Mouse (Mus musculus) MEL (cell line): ENCODE results near the gene Rab26. TPM values are rescaled to one million over a fixed set of nuclear protein-coding genes. Genes with fewer than 3 reads are reported as not detected.
A peak's percentile ranks its signal among the peaks of the same experiment; 100 is the strongest.

Experiments used
- DNase-seq: peaks from one replicate; pipeline ENCODE4 v3.0.0; 2011; ENCODE audit warnings: low read depth, low spot score
- H3K27ac ChIP-seq: 2 replicates; pipeline ENCODE4 v1.5.1; 2012; ENCODE audit warnings: low read depth, mild to moderate bottlenecking, control low read depth, low read length, moderate library complexity; ENCODE audit not compliant: control insufficient read depth
- H3K27me3 ChIP-seq, 2 experiments: fragments of 150-350 bp in 1 of 2; sonication (generic) in 1 of 2; 2 replicates each; pipeline ENCODE4 v1.6.1; 2012; ENCODE audit warnings: low read length in 2 of 2, mild to moderate bottlenecking in 2 of 2, improper control_type of control experiment in 1 of 2, moderate library complexity in 1 of 2; ENCODE audit not compliant: insufficient read depth in 2 of 2, control insufficient read depth in 1 of 2
- H3K36me3 ChIP-seq, 2 experiments: 2 replicates each; pipeline ENCODE4 v1.6.1; 2012 to 2014; ENCODE audit warnings: low read length in 2 of 2, improper control_type of control experiment in 1 of 2, inconsistent platforms in 1 of 2, mild to moderate bottlenecking in 1 of 2; ENCODE audit not compliant: insufficient read depth in 2 of 2, control insufficient read depth in 1 of 2
- H3K4me1 ChIP-seq, 2 experiments: fragments of 150-350 bp in 1 of 2; sonication (generic) in 1 of 2; 2 replicates each; pipeline ENCODE4 v1.6.1; 2012; ENCODE audit warnings: low read length in 2 of 2, improper control_type of control experiment in 1 of 2, mild to moderate bottlenecking in 1 of 2; ENCODE audit not compliant: insufficient read depth in 2 of 2, control insufficient read depth in 1 of 2
- H3K4me3 ChIP-seq, 2 experiments: fragments of 150-350 bp in 1 of 2; sonication (generic) in 1 of 2; 2 replicates each; pipeline ENCODE4 v1.5.1; 2012; ENCODE audit warnings: low read depth in 2 of 2, low read length in 2 of 2, mild to moderate bottlenecking in 2 of 2, moderate library complexity in 2 of 2, control low read depth in 1 of 2, improper control_type of control experiment in 1 of 2; ENCODE audit not compliant: control insufficient read depth in 1 of 2, insufficient read depth in 1 of 2
- H3K79me2 ChIP-seq: 2 replicates; pipeline ENCODE4 v1.6.1; 2012; ENCODE audit warnings: mild to moderate bottlenecking, low read length, moderate library complexity; ENCODE audit not compliant: control insufficient read depth, poor library complexity, insufficient read depth
- H3K9ac ChIP-seq: 2 replicates; pipeline ENCODE4 v1.6.1; 2012; ENCODE audit warnings: low read depth, mild to moderate bottlenecking, control low read depth, low read length, moderate library complexity; ENCODE audit not compliant: control insufficient read depth, poor library complexity, severe bottlenecking
- H3K9me3 ChIP-seq: fragments of 150-350 bp; sonication (generic); replicated peaks from 2 replicates; pipeline ENCODE4 v1.6.1; 2012; ENCODE audit warnings: mild to moderate bottlenecking, low read length, improper control_type of control experiment, moderate library complexity; ENCODE audit not compliant: insufficient read depth
- CHD2 ChIP-seq: IDR thresholded peaks from 2 replicates; pipeline ENCODE4 v1.6.1; 2011; ENCODE audit warnings: low read length, improper control_type of control experiment
- CTCF ChIP-seq, 3 experiments: IDR thresholded peaks in 2 of 3; conservative IDR thresholded peaks in 1 of 3; 2 replicates each; pipeline ENCODE4 v1.5.1; 2011 to 2012; ENCODE audit warnings: low read length in 3 of 3, low read depth in 2 of 3, mild to moderate bottlenecking in 2 of 3, improper control_type of control experiment in 1 of 3, inconsistent platforms in 1 of 3, mixed read lengths in 1 of 3, moderate library complexity in 1 of 3; ENCODE audit not compliant: control insufficient read depth in 1 of 3, insufficient read depth in 1 of 3, poor library complexity in 1 of 3, severe bottlenecking in 1 of 3
- ETS1 ChIP-seq: IDR thresholded peaks from 2 replicates; pipeline ENCODE4 v1.6.1; 2012; ENCODE audit warnings: low read depth, mild to moderate bottlenecking, inconsistent platforms, low read length, improper control_type of control experiment, moderate library complexity
- GABPA ChIP-seq: IDR thresholded peaks from 2 replicates; pipeline ENCODE4 v1.6.1; 2012; ENCODE audit warnings: low read depth, mild to moderate bottlenecking, inconsistent platforms, low read length, improper control_type of control experiment, moderate library complexity
- HCFC1 ChIP-seq: IDR thresholded peaks from 2 replicates; pipeline ENCODE4 v1.6.1; 2012; ENCODE audit warnings: low read depth, mild to moderate bottlenecking, inconsistent platforms, low read length, improper control_type of control experiment, moderate library complexity
- MAX ChIP-seq: IDR thresholded peaks from 2 replicates; pipeline ENCODE4 v1.6.1; 2011; ENCODE audit warnings: low read length, improper control_type of control experiment
- MEF2A ChIP-seq: IDR thresholded peaks from 2 replicates; pipeline ENCODE4 v1.6.1; 2014; ENCODE audit warnings: low read depth, mild to moderate bottlenecking, inconsistent platforms, low read length, improper control_type of control experiment; ENCODE audit not compliant: poor library complexity, insufficient replicate concordance, severe bottlenecking; ENCODE audit errors: extremely low read depth
- MXI1 ChIP-seq: IDR thresholded peaks from 2 replicates; pipeline ENCODE4 v1.6.1; 2011; ENCODE audit warnings: mild to moderate bottlenecking, low read depth, low read length, improper control_type of control experiment
- NELFE ChIP-seq: IDR thresholded peaks from 2 replicates; pipeline ENCODE4 v1.6.1; 2011; ENCODE audit warnings: low read depth, low read length, improper control_type of control experiment
- NRF1 ChIP-seq: IDR thresholded peaks from 2 replicates; pipeline ENCODE4 v1.6.1; 2014; ENCODE audit warnings: low read depth, mild to moderate bottlenecking, inconsistent platforms, low read length, improper control_type of control experiment, moderate library complexity; ENCODE audit not compliant: poor library complexity, insufficient read depth, severe bottlenecking
- POLR2A ChIP-seq, 2 experiments: IDR thresholded peaks; 2 replicates each; pipeline ENCODE4 v1.6.1; 2011 to 2012; ENCODE audit warnings: low read length in 2 of 2, mild to moderate bottlenecking in 2 of 2, control low read depth in 1 of 2, improper control_type of control experiment in 1 of 2, low read depth in 1 of 2, moderate library complexity in 1 of 2; ENCODE audit not compliant: control insufficient read depth in 1 of 2, insufficient read depth in 1 of 2, poor library complexity in 1 of 2
- POLR2AphosphoS5 ChIP-seq: IDR thresholded peaks from 2 replicates; pipeline ENCODE4 v1.6.1; 2012; ENCODE audit warnings: low read depth, borderline replicate concordance, mild to moderate bottlenecking, inconsistent platforms, low read length, moderate library complexity, mixed read lengths
- RAD21 ChIP-seq: IDR thresholded peaks from 2 replicates; pipeline ENCODE4 v1.6.1; 2011; ENCODE audit warnings: mild to moderate bottlenecking, low read depth, low read length, improper control_type of control experiment
- RCOR1 ChIP-seq: IDR thresholded peaks from 2 replicates; pipeline ENCODE4 v1.6.1; 2012; ENCODE audit warnings: low read depth, mild to moderate bottlenecking, inconsistent platforms, low read length, improper control_type of control experiment
- TAL1 ChIP-seq: IDR thresholded peaks from 2 replicates; pipeline ENCODE4 v1.6.1; 2012; ENCODE audit warnings: mild to moderate bottlenecking, inconsistent platforms, low read length, moderate library complexity, mixed read lengths
- TBP ChIP-seq: IDR thresholded peaks from 2 replicates; pipeline ENCODE4 v1.8.0; 2011; ENCODE audit warnings: low read depth, low read length, improper control_type of control experiment
- TCF12 ChIP-seq: IDR thresholded peaks from 2 replicates; pipeline ENCODE4 v1.6.1; 2014; ENCODE audit warnings: low read depth, mild to moderate bottlenecking, inconsistent platforms, low read length, improper control_type of control experiment, moderate library complexity
- UBTF ChIP-seq: IDR thresholded peaks from 2 replicates; pipeline ENCODE4 v1.6.1; 2012; ENCODE audit warnings: low read depth, mild to moderate bottlenecking, inconsistent platforms, low read length, improper control_type of control experiment, moderate library complexity, borderline replicate concordance; ENCODE audit not compliant: insufficient read depth
- USF2 ChIP-seq, 2 experiments: IDR thresholded peaks; 2 replicates each; pipeline ENCODE4 v1.6.1; 2011 to 2012; ENCODE audit warnings: improper control_type of control experiment in 2 of 2, low read length in 2 of 2, borderline replicate concordance in 1 of 2, inconsistent platforms in 1 of 2, low read depth in 1 of 2, mild to moderate bottlenecking in 1 of 2; ENCODE audit not compliant: insufficient read depth in 1 of 2
- ZKSCAN1 ChIP-seq: IDR thresholded peaks from 2 replicates; pipeline ENCODE4 v1.6.1; 2012; ENCODE audit warnings: low read depth, mild to moderate bottlenecking, inconsistent platforms, low read length, improper control_type of control experiment, moderate library complexity
- polyA plus RNA-seq, 2 experiments: library from polyadenylated mRNA; stranded (reverse) in 1 of 2; unstranded in 1 of 2; fragments of >175 nt in 1 of 2; fragments of >200 nt in 1 of 2; gene quantifications; 2 replicates each; pipeline versions ENCODE4 v1.2.1 to v1.2.4; 2012; ENCODE audit warnings: low replicate concordance in 2 of 2, low read depth in 1 of 2; ENCODE audit not compliant: insufficient read length in 2 of 2, insufficient read depth in 1 of 2, missing spikeins in 1 of 2
- total RNA-seq: library from RNA; depleted of rRNA; stranded (reverse); fragments of 300-350 nt; gene quantifications from 2 replicates; pipeline ENCODE4 v1.2.3, GENCODE M21; 2012

The Rab26 gene
- total and polyA plus RNA-seq, 3 experiments, result 0.89 to 1.1 TPM; not detected in 1

- H3K36me3 ChIP-seq, result no peaks in the 10 kb centered on the region
- TF ChIP-seq RCOR1 (no peak), NELFE (no peak), NRF1 (no peak), HCFC1 (no peak), MAX (no peak), UBTF (no peak), MXI1 (no peak), ETS1 (no peak), TAL1 (no peak), POLR2AphosphoS5 (no peak), ZKSCAN1 (no peak)
- TF ChIP-seq, all 39 proteins: peak for 0
- no peak for DNase-seq
- no peak overlapping the region for H3K27ac ChIP-seq
- H3K79me2 ChIP-seq, result no peaks in the 10 kb centered on the region
- no peak overlapping the region for H3K9ac ChIP-seq
- H3K27me3 ChIP-seq, result no peaks in the 10 kb centered on the region
- no peaks in the 10 kb centered on the region for H3K9me3 ChIP-seq
- no peaks in the 10 kb centered on the region for H3K4me1 ChIP-seq
- no peak overlapping the region for H3K4me3 ChIP-seq
Measured at GRCm38 (mm10) chr17:24504085-24504484, 29.9 kb downstream of the Rab26 start.

- H3K4me3 ChIP-seq, result no peak overlapping the region
- H3K4me1 ChIP-seq, result no peaks in the 10 kb centered on the region
- no peak overlapping the region for H3K27ac ChIP-seq
- H3K27me3 ChIP-seq, result no peaks in the 10 kb centered on the region
- peak; percentile 31 for DNase-seq
- no peak overlapping the region for H3K9ac ChIP-seq
- TF ChIP-seq CTCF (IDR thresholded peaks at IDR 0.05 in 2 of 3, conservative IDR thresholded peaks at IDR 0.05 in 1 of 3; ENCODE audit: control insufficient read depth in 1 of 3, insufficient read depth in 1 of 3, low read depth in 2 of 3, low read length in 3 of 3, poor library complexity in 1 of 3, severe bottlenecking in 1 of 3), result peak; percentile 16 to 31 (median 21); a peak in 4 of 6 replicates
- no peak for TF ChIP-seq POLR2A (IDR thresholded peaks at IDR 0.05; ENCODE audit: control insufficient read depth in 1 of 2, insufficient read depth in 1 of 2, low read depth in 1 of 2, low read length in 2 of 2, poor library complexity in 1 of 2)
- TF ChIP-seq RCOR1, result no peak
- H3K36me3 ChIP-seq, result no peaks in the 10 kb centered on the region
- no peaks in the 10 kb centered on the region for H3K9me3 ChIP-seq
- no peaks in the 10 kb centered on the region for H3K79me2 ChIP-seq
Measured at GRCm38 (mm10) chr17:24502208-24502607, 31.8 kb downstream of the Rab26 start.

GRCm38 (mm10) chr17:24496026-24496425 is 38.0 kb downstream of the Rab26 start:
- Histone ChIP-seq H3K4me1 (no peaks in the 10 kb centered on the region), H3K9ac (no peak overlapping the region), H3K4me3 (no peak overlapping the region), H3K27ac (no peak overlapping the region), H3K9me3 (no peaks in the 10 kb centered on the region), H3K27me3 (no peaks in the 10 kb centered on the region), H3K36me3 (no peaks in the 10 kb centered on the region), H3K79me2 (no peaks in the 10 kb centered on the region)
- DNase-seq, result no peak
- TF ChIP-seq CHD2 (no peak), MEF2A (no peak), TBP (no peak), TCF12 (no peak), USF2 (IDR thresholded peaks at IDR 0.05; ENCODE audit: borderline replicate concordance in 1 of 2, insufficient read depth in 1 of 2, low read depth in 1 of 2, low read length in 2 of 2) (no peak), GABPA (no peak), NELFE (no peak), RAD21 (no peak)
